Mouse (Mus musculus) cerebellum, adult 2 months (tissue): ENCODE measurements around the gene Nr1h3. TPM values are rescaled to one million over a fixed set of nuclear protein-coding genes. Genes with fewer than 3 reads are reported as not detected.

ENCODE experiments used
- DNase-seq, 2 experiments: peaks; one replicate each; pipeline ENCODE4 v3.0.0; 2021
- H3K27ac ChIP-seq: fragments of 200-500 bp; 2 replicates; pipeline ENCODE4 v1.5.1; 2012; ENCODE audit warnings: low read length, control low read depth, inconsistent platforms; ENCODE audit not compliant: insufficient read depth
- H3K27me3 ChIP-seq: fragments of 200-500 bp; 2 replicates; pipeline ENCODE4 v1.6.1; 2012; ENCODE audit warnings: inconsistent platforms, mild to moderate bottlenecking, low read length, moderate library complexity; ENCODE audit not compliant: control insufficient read depth, insufficient read depth
- H3K4me1 ChIP-seq: fragments of 200-500 bp; 2 replicates; pipeline ENCODE4 v1.6.1; 2011; ENCODE audit warnings: low read length; ENCODE audit not compliant: control insufficient read depth, insufficient read depth
- H3K4me3 ChIP-seq: fragments of 200-500 bp; replicated peaks from 2 replicates; pipeline ENCODE3; 2011; ENCODE audit warnings: mild to moderate bottlenecking, low read depth, low read length, control low read depth; ENCODE audit not compliant: insufficient read depth
- CTCF ChIP-seq: fragments of 200-500 bp; IDR thresholded peaks from 2 replicates; pipeline ENCODE4 v1.5.1; 2011; ENCODE audit warnings: low read depth, mild to moderate bottlenecking, control low read depth, low read length, moderate library complexity, borderline replicate concordance; ENCODE audit not compliant: insufficient read depth
- POLR2A ChIP-seq: fragments of 200-500 bp; IDR thresholded peaks from 2 replicates; pipeline ENCODE4 v1.6.1; 2011; ENCODE audit warnings: low read length, control low read depth, borderline replicate concordance; ENCODE audit not compliant: insufficient read depth
- WGBS: fragments of 180-500 bp; shearing (Covaris S2); methylation state at CpG from one replicate; pipeline ENCODE4 v1.1.7; 2018; 5-methylcytosine and 5-hydroxymethylcytosine counted together
- polyA plus RNA-seq: library from polyadenylated mRNA; depleted of rRNA; stranded (reverse); fragments of >200 nt; gene quantifications from 2 replicates; pipeline ENCODE4 v1.2.3, GENCODE M21; 2012

Gene Nr1h3
- polyA plus RNA-seq, 1 experiment = 18.1 TPM

DNA sequence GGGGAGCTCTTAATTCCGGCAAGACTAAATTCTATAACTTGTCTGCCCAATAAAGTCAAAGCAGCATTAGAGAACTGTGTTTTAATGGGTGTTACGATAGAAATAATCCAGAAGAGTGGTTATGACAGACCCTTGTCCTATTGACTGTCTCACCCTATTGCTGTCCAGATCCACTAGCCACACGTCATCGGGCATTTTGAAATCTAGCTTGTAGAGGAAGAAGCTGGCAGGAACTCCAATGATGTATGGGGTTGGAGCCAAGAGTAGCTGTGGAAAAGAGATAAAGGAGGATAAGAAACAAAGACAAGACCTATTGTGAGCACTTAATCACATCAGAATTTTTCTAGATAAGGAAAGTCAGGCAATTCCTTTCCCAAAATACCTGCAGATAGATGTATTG is 27.1 kb downstream of the Nr1h3 start:
- Histone ChIP-seq H3K4me1 (peaks cover 3% of the 10 kb centered on the region; the same call in 1 of the 2 replicates), H3K4me3 (no peak overlapping the region), H3K27ac (no peak overlapping the region), H3K27me3 (no peaks in the 10 kb centered on the region)
- no peak for DNase-seq
- TF ChIP-seq POLR2A = no peak
- TF ChIP-seq CTCF = no peak
- WGBS = 55% methylated on average over 4 of the region's 4 CpGs

DNA sequence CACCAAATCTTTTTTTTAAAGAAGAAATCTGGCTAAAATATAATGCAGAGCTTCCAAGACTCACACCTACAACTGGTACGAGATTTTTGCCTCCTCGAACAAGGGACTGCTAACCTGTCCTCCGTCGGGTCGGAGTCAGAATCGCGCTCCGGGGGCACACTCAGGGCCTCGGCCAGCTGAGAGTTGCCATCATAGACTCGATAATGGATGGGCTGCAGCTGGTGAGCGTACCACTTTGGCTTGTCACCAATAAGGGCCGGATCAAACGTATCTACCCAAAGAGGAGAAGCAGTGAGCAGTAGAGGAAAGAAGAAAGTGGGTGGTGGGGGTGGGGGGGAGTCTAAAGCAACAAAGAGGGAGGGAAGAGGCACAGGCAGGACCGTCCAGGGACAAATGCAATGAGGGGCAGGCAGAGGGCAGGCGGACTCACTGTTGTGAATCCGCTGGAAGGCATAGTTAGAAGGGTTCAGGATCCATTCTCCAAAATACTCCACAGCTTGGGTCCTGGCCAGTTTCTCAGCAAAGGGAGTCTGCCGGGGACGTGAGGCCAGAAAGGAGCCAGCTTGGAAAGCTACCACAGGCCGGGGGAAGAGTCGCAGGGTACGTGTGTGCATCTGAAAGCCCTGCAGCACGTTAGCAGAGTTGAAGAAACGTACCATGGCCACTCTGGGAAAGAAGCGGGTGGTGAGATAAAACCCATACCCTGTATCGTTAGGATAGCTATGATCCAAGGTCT is 32.9 kb downstream of the Nr1h3 start:
- Histone ChIP-seq H3K4me3 (no peak overlapping the region), H3K27me3 (no peaks in the 10 kb centered on the region), H3K27ac (no peak overlapping the region), H3K4me1 (0 out of 2 replicates have a peak, but pooled peaks cover 6% of the 10 kb centered on the region)
- DNase-seq = peak in 1 of 2 experiments; percentile 34
- TF ChIP-seq POLR2A (no peak), CTCF (no peak)
- WGBS = 53% methylated on average over 25 of the region's 25 CpGs

DNA sequence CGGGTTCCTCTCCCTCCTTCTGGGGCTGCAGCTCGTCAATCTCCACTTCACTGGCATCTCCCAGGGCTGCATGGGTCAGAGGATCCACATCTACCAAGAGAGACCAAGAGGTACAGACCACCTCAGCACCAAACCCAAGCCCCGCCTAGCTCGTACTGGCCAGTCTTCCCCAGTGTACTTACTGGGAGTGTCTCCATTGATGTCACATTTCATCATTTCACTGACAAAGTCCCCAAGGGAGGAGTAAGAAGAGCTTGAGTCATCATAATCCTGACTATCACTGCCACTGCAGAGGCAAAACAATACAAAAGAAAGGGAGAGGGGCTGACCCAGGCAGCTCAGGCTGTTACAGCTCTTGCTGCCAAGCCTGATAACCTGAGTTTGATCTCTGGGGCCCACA is 35.0 kb downstream of the Nr1h3 start:
- no peak for TF ChIP-seq POLR2A
- TF ChIP-seq CTCF = no peak
- DNase-seq = no peak
- Histone ChIP-seq H3K27me3 (no peaks in the 10 kb centered on the region), H3K4me3 (no peak overlapping the region), H3K4me1 (0 out of 2 replicates have a peak, but pooled peaks cover 6% of the 10 kb centered on the region), H3K27ac (no peak overlapping the region)
- WGBS = 72% methylated on average over 4 of the region's 4 CpGs

DNA sequence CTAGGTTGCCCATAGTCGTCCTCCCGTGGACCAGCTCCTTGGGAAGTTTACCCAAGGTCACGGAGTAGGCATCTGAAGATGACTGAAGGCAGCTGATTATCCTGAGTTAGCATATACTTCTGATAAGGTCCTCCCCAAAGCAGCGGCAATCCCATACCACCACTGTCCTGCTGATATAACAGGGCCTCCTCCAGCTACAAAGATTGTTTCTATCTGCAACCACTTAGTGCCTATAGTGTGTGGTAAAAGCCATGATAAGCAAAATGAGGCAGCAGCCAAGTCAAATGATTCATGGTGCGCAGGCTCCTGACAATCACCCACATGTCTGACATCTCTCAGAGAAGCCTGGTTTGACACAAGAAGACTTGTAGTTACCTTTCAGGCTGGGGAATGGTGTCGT is 37.6 kb downstream of the Nr1h3 start:
- WGBS = 85% methylated on average over 6 of the region's 6 CpGs
- no peak for DNase-seq
- H3K4me3 ChIP-seq = no peak overlapping the region
- no peaks in the 10 kb centered on the region for H3K27me3 ChIP-seq
- H3K4me1 ChIP-seq = 0 out of 2 replicates have a peak, but pooled peaks cover 4% of the 10 kb centered on the region
- no peak for TF ChIP-seq CTCF
- no peak for TF ChIP-seq POLR2A
- no peak overlapping the region for H3K27ac ChIP-seq

DNA sequence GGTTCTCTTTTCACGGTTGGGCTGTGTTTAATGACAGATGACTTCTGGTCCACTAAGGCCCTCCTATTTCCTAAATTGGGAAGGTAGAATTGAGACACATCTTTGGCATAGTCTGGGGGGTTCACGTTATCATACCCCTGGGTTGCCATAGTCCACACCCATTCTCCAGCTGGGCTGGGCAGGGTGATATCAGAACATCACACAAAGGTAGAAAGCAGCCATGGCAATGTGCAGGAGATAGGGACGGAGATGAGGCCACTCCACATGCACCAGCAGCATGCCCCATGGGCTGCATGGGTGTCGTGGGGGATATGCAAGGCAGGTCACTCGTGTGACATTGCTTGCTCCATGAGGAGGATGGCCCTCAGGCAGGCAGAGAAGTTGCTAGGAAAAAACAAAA is 39.1 kb downstream of the Nr1h3 start:
- no peak overlapping the region for H3K4me3 ChIP-seq
- DNase-seq = no peak
- no peaks in the 10 kb centered on the region for H3K27me3 ChIP-seq
- H3K4me1 ChIP-seq = no peaks in the 10 kb centered on the region
- TF ChIP-seq POLR2A (no peak), CTCF (no peak)
- 90% methylated on average over 5 of the region's 5 CpGs for WGBS
- H3K27ac ChIP-seq = no peak overlapping the region

DNA sequence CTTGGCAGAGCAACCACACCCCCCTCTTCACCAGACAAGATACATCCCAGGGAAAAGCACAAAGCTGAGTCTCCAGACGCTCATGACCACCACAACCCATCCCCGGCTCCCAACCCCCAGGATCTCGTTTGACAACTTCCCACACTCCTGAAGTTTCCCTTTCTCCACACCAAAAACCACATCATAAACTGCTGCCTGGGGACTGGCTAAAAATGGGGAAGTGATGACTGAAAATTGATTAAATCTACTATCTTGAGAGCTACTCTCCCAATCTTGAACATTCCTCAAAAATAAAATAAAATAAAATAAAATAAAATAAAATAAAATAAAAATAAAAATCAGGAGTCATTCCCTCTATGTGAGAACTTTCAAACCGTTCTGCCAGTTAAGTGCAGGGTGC is 39.7 kb downstream of the Nr1h3 start:
- Histone ChIP-seq H3K4me1 (no peaks in the 10 kb centered on the region), H3K4me3 (no peak overlapping the region), H3K27ac (no peak overlapping the region), H3K27me3 (no peaks in the 10 kb centered on the region)
- TF ChIP-seq CTCF (no peak), POLR2A (no peak)
- WGBS = 85% methylated on average over 4 of the region's 4 CpGs
- no peak for DNase-seq

DNA sequence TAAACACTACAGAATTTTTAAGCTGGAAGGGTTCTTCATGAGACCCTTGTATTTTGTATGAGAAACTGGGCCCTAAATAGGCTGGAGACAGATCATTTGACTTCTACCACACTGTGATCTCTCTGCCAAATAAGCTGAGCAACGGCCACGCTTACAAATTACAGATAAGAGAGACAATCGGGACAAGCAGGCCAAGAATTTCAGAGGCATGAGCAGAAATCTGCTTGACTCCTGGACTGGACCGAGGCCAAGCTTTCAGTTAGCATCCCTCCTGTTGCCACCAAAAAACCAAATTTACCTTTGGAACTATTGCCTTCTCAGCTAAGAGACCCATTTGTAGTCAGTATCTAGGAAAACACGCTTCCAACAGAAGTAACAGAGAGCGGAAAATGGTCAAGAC is 42.0 kb downstream of the Nr1h3 start:
- DNase-seq = no peak

More for the DNA sequence above, 42.0 kb downstream of the Nr1h3 start:
- TF ChIP-seq POLR2A (no peak), CTCF (no peak)
- H3K27ac ChIP-seq = no peak overlapping the region
- no peaks in the 10 kb centered on the region for H3K27me3 ChIP-seq
- no peaks in the 10 kb centered on the region for H3K4me1 ChIP-seq
- no peak overlapping the region for H3K4me3 ChIP-seq
- 51% methylated on average over 6 of the region's 6 CpGs for WGBS
